Mouse (Mus musculus) gastrocnemius, postnatal 36 days (tissue): ENCODE measurements around the gene Chtf18. TPM values are rescaled to one million over a fixed set of nuclear protein-coding genes. Genes with fewer than 3 reads are reported as not detected.
"Not testable (repeated sequence)": the region's sequence is repeated elsewhere in the genome, so short reads cannot be mapped to it uniquely, and the experiment has no call there.

Source experiments
- DNase-seq, 2 experiments: peaks; one replicate each; pipeline ENCODE4 v3.0.0; 2022
- intact Hi-C: fragments of 180-260 bp; cut with DNase I; formaldehyde crosslinking; loops from one replicate; pipeline ENCODE4 v1.15.1; 2025
- long read RNA-seq, 2 experiments: library from polyadenylated mRNA; stranded (forward); transcript quantifications; one replicate each; pipeline ENCODE4 v2.0.0; 2021
- total RNA-seq, 2 experiments: library from RNA; stranded (reverse); gene quantifications; 2 replicates each; pipeline ENCODE4 v1.2.3; 2021

The Chtf18 gene
- under 1 TPM; 0.41 to 0.49 TPM for total RNA-seq
- long read RNA-seq, experiment 1: 0 reads
- long read RNA-seq, experiment 2: 0 reads

GRCm38 (mm10) chr17:25727265-25728008 is at the start of gene Chtf18, which contains the start of gene Rpusd1:
Gene Chtf18, minus strand, starts transcription at chr17:25727419.
Gene Rpusd1, plus strand, starts transcription at chr17:25727670.
- intact Hi-C loops: no loop called here
- DNase-seq: peak; percentile 99

DNA sequence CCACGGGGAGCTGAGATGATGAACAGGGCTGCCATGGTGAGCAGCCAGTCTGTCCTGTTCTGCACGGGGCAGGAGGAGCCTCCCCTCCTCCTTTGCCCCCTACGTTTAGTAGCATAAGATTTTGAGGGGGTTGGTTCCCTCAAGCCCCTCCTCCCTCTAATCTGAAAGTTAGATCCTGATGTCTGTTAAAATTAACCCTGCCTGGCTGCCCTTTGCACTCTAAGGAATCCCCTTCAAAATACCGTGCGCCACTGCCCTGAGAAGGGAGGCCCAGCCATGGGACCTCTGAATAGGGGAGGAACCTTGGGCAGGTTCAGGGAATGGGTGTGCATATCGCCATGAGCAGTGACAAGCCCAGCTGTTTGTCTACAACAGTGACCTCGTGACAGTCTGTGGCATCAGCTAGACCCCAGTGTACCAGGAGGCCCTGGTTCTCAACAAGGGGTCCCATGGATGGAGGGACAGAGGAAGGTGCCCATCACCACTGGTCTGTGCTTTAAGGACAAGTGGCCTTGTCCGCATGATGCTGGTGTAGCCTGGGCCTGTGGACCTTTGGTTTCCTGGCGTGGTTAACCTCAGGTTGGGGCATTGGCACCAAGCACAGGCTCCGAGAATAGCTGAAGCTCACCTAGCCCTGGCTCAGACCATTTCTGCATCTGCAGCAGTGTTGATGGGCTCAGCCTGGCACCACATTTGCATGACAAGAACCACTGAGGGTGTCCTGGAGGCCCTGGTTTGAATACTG is 48.3 kb upstream of the Chtf18 start:
- no peak for DNase-seq
- intact Hi-C loops: loop anchor here (2.0 kb wide), 1 partner anchor 21 kb away; the partner anchor contains the start of gene Metrn

DNA sequence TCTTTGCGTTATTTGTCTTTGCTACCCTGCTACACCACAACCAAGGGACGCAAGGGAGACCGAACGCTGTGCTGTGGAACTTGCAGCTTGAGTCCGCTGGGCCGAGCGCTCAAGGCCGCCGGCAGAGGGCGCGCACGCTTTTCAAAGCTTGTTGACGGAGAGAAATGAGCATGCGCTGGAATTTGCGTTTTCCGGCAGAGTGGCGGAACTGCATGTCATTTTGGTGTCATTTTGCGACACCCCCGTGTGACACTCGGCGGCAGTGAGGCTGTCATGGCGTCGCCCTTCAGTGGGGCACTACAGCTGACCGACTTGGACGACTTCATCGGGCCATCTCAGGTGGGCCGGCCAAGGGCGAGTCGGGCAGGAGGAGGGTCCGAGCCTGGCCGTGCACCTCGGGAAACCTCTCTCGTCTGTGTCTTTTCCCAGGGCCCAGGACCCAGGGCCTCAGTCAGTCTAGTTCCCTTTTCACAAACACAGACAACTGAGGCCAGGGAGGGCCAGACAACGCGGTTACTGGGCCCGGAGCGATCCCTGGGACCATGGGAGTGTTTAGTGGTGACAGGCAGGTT is 46.4 kb upstream of the Chtf18 start, which contains the start of gene Narfl:
Gene Narfl, plus strand, starts transcription at position 228 of the 572 bp plus-strand sequence.
- intact Hi-C loops: loop anchor here (1.0 to 2.0 kb wide), 2 partner anchors 23 to 28 kb away; partner anchors contain the start of gene Metrn
- peak; percentile 94 to 97 for DNase-seq

DNA sequence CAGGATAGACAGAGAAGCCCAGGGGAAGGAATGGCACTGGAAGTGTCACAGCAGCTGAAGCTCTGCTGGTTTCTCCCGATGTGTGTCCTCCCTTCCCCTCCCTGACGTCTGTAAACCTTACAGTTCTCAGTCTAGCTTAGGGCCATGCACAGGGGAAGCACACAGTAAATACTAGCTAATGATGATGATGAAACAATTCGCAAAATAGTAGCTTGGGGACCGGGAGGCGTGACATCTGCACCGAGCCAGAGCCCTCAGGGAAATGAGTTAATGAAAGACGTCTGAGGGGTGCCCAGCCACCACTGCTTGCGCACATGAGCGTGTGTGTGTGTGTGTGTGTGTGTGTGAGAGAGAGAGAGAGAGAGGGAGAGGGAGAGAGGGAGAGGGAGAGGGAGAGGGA is 42.1 kb upstream of the Chtf18 start:
- intact Hi-C loops: no loop called here

GRCm38 (mm10) chr17:25765886-25766285 is 38.7 kb upstream of the Chtf18 start:
- no peak for DNase-seq
- intact Hi-C loops: no loop called here

More for the DNA sequence above, 42.1 kb upstream of the Chtf18 start:
- no peak for DNase-seq

DNA sequence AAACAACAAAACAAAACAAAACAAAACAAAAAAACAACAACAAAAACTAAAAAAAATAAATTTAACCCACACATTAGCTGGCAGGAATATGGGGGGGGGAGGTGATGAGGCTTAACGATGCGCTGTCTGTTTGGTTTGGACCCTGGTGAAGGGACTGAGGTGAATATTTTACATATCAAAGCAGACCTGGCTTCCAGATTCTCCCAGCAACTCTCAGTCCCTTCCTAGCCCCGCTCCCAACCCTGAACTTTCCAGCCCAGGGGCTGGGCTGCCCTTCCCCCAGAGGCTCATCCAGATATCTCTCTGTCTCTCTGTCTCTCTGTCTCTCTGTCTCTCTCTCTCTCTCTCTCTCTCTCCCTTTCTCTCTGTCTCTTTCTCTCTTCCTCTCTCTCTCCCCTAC is 35.4 kb upstream of the Chtf18 start:
- intact Hi-C loops: no loop called here
- no peak for DNase-seq

DNA sequence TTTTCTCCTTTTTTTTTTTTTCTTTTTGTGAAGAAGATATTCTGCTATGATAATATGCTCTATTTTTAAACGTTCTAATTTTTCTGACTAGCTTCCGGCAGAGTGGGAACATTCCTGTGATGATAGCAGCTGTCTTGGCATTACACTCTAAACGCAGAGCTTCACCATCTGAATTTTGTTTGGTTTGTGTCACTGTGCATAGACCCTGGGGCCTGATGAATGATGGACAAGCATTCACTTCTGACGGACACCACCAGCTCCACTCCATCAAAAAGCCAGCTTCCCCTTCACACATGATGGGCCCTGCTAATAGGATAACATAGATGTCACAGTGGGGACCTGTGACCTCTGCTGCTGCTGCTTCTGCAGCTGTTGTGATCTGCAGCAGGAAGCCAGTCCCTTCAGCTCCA is 34.3 kb upstream of the Chtf18 start:
- no peak for DNase-seq
- intact Hi-C loops: no loop called here

DNA sequence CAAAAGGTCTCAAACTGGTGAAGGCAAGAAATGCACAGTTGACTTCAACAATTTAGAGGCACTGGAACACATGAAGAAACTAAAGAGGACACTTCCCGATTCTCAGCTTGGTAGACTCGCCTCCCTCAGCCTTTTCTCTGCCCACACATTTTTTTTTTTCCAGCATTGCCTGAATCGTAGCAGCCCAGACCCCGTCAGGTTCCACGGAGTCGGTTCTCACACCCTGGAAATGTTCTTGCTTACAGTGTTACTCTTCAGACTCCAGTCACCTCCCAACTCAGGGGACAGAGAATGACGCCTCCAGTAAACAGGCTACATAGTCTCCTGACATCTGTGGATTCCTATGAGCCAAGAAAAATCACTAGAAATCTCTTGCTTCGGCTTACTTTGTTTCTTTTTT is 32.9 kb upstream of the Chtf18 start:
- intact Hi-C loops: no loop called here
- DNase-seq: no peak

DNA sequence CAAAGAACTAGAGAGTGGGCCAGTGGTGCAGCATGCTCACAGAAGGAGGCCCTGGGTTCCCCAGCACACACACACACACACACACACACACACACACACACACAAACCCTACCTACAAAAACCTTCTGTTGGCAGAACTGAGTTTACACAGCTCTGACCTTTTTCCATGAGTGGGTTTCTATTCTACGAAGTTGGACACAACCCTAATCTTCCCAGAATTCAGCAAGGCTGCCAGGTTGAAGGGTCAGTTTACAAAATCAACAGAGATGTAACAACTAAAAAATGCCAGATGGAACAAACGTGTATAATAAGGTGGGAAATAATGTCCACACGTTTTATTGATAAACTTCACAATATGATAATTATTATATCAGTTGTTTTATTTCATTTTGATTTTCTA is 30.5 kb upstream of the Chtf18 start:
- DNase-seq: no peak
- intact Hi-C loops: no loop called here

DNA sequence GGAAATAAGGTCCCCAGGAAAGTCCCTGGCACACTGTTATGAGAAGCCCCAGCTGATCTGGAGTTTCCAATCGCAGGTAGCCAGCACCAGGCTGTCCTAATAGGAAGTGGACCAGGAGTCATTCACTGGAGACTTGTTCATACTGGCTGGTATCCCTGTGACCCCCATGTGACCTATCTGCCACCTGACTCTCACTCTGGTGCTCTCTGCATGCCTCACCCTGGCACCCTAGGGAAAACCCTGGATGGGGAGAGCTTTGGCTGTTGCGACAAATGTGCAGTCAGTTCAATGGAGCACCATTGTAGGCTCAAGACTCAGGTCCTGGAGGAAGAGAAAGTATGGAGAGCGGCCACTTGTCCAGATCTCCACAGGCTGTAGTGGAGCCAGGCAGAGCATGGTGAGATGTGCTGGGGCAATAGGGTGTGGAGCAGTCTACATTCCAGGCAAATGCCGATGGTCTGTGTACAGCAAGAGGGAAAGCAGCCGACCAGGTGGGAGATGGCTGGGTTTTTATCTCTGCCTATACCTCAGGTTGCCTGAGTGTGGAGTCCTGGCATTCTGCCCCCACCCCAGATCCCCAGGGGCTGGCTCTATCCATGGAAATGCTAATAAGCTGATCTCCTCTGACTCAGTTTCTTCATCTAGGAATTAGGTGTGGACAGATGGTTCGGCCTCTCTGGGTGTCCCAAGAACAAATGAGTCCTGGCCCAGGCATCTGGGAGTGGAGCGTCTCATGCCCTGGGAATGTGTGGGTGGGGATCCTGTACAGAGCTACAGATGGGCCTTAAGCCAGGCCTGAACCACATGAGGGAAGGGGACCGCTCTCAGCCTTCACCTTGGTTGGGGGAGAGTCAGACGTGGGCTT is 29.4 kb upstream of the Chtf18 start:
- intact Hi-C loops: no loop called here
- no peak for DNase-seq

GRCm38 (mm10) chr17:25755627-25756377 is 28.6 kb upstream of the Chtf18 start:
- DNase-seq: no peak
- intact Hi-C loops: no loop called here

DNA sequence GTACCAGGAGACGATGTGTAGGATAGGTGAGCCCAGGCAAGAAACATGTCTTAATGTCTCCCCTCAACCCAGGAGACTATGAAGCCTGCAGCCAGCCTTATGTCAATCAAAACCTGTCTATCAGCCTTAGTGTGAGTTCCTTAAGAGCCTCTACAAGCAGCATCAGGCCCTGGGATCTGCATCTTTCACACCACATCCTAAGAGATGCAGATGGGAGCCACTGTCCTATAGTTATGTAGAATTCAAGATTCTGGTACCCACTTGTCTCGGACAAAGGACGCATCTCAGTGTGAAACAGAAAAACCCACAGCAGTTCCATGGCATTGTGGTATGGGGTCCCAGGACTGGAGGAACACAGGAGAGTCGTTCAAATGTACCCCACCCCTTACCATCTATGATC is 27.9 kb upstream of the Chtf18 start:
- intact Hi-C loops: no loop called here
- DNase-seq: no peak

DNA sequence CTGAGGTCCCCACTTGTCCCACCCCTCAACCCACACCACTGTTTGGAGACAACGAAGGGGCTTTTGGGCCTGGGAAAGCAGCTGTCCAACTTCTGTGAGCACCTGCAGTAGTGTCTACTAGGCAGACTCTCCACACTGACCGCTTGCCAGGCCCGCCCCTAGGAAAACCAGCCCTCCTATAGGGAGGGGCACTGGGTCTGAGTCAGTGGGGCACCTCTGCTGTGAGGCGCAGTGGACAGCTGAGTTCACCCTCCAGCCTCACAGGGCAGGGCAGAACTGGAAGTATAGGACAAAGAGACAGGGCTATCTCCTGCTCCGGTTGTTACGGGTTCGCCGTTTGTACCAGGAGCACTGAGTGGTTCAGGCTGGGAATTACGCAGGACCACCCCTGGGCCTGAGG is 27.0 kb upstream of the Chtf18 start, which contains the start of gene Msln:
Gene Msln, minus strand, starts transcription at position 138 of the 400 bp plus-strand sequence.
- DNase-seq: no peak
- intact Hi-C loops: no loop called here

DNA sequence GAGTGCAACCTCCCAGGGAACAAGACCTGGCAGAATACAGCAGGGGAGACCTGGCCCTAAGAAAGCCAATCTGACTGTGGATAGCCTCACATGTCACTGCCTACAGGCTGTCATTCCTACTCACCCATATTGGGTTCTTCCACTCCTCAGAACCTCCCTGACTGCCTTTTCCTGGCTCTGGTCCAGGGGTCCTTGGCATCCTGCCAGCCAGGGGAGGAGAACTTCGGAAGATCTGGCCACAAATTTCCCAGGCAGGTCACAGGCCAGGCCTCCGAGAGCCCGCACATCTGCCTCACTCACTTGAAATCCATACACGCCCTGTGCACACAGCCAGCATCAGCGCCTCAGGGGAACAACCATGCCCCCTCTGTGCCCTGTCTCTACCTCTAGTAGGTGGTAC is 24.2 kb upstream of the Chtf18 start:
- no peak for DNase-seq
- intact Hi-C loops: no loop called here

GRCm38 (mm10) chr17:25749314-25749713 is 22.1 kb upstream of the Chtf18 start:
- intact Hi-C loops: no loop called here
- DNase-seq: no peak

- intact Hi-C loops: no loop called here
- no peak for DNase-seq
These were observed 21.0 kb upstream of the Chtf18 start for GRCm38 (mm10) chr17:25748238-25748637.

GRCm38 (mm10) chr17:25744311-25744710 is 17.1 kb upstream of the Chtf18 start:
- no peak for DNase-seq
- intact Hi-C loops: no loop called here

DNA sequence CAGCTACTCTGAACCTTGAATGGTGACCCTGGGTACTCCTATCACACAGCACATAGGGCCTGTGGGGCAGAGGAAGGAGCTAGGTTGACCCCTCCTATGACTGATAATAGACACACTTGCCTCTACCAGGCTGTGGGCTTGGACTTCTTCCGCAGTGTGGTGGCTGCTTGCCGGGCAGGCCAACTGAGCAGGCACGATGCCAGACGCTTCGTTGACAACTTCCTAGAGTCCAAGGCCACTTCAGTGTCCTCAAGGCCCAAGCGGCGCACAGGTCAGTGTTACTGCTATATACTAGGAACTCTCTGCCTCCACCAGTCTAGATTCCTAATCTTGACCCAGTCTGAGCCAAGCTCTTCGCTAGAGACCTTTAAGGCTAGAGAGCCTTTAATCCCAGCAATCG is 16.6 kb upstream of the Chtf18 start:
- DNase-seq: no peak

GRCm38 (mm10) chr17:25741471-25741870 is 14.3 kb upstream of the Chtf18 start:
- intact Hi-C loops: not testable (repeated sequence)

More for the DNA sequence above, 16.6 kb upstream of the Chtf18 start:
- intact Hi-C loops: no loop called here

More at GRCm38 (mm10) chr17:25741471-25741870, 14.3 kb upstream of the Chtf18 start:
- not testable (repeated sequence) for DNase-seq
